Mouse (Mus musculus) hematopoietic multipotent progenitor cell, adult 10-12 weeks (in vitro differentiated cells): ENCODE measurements around the gene Zscan21. TPM values are rescaled to one million over a fixed set of nuclear protein-coding genes. Genes with fewer than 3 reads are reported as not detected.

Source experiments
- polyA plus RNA-seq: library from polyadenylated mRNA; stranded (reverse); fragments of >175 nt; gene quantifications from 2 replicates; pipeline ENCODE4 v1.2.3, GENCODE M21; 2012; ENCODE audit warnings: low replicate concordance

The Zscan21 gene
- polyA plus RNA-seq: 0.54 and 2.8 TPM in 2 replicates

DNA sequence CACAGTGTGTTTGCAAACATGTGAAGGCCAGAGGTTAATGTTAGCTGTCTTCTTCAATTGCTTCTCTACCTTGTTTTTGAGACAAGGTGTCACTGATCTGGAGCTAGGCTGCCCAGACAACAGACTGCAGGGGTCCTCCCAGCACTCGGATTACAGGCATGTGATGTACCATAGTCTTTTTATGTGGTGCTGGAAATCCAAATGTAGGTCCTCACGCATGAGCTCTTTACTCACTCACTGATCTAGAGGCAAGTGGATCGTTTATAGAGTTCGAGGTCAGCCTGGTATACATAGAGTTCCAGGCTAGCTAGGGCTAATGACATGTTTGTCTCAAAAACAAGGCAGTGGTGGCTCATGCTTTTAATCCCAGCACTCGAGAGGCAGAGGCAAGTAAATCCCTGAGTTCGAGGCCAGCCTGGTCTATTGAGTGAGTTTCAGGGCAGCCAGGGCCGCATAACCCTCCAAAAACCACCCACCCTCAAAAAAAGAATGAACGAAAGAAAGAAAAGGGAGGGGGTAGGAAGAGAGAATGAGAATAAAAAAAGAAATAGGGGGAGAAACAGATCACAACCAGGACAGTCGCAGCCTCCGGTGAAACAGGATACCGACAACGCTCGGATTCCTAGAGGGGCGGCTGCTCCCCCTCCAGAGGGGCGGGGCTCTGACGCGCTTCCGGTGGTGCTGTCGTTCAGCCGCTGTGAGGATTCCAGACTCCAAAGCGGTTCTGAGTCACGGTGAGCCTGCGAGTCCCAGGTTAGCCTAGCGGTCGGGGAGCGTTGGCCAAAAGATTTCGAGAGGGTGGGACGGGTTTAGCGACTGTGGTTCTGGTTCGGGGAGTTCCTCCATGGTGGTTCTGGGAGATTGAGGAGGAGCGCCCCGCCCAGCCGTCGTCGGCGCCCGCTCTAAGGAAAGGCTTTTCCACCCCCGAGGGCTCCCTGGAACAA is at the start of gene Zscan21:
TSS of gene Zscan21 (plus strand) at position 649 of the 944 bp plus-strand sequence.

DNA sequence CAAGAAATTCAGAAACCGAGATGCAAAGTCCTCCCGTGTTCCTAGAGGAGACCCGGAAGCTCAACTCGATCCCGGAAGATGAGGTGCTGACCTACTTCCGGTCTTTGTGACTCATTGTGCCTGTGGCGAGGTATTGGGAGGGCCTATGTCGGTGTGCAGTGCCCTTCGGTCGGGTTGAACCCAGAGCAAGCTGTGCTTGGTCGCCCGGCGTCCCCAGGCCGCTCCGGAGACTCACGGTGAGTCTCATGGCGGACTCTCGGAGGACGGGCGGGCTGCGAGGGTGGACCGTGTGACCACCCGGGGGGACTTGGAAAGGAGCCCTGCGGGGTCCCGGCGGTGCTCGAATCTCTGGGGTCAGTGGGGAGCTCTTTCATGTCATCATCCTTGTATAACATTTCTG is 31.7 kb upstream of the Zscan21 start, which contains the start of gene Zkscan1:
TSS of gene Zkscan1 (plus strand) at position 89 of the 400 bp plus-strand sequence.

DNA sequence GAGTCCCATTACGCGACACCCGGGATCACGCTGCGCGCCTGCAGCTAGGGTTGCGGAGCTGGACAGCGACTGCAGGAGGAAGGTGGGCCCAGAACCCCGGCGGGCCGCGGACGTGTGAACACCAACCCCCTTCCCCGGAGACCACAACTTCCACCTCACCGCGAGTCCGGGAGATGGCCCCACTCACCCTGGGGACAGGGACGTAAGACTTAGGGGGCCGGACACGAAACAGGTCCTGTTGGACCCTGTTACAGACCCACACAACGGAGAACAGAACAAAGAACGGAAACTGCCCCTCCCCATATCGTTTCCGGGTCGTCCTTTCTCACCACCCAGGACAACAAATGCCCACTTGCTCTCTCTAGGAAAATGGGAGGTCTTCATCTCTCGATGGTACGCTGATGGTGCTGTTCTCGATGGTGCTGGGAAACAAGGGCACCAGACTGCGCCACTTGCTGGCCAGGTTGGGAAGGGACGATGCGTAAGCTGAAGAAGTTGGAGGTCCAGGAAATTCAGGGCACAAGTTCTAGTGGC is 38.8 kb downstream of the Zscan21 start, which contains the start of gene Zfp113:
TSS of gene Zfp113 (minus strand) at position 302 of the 534 bp plus-strand sequence.

DNA sequence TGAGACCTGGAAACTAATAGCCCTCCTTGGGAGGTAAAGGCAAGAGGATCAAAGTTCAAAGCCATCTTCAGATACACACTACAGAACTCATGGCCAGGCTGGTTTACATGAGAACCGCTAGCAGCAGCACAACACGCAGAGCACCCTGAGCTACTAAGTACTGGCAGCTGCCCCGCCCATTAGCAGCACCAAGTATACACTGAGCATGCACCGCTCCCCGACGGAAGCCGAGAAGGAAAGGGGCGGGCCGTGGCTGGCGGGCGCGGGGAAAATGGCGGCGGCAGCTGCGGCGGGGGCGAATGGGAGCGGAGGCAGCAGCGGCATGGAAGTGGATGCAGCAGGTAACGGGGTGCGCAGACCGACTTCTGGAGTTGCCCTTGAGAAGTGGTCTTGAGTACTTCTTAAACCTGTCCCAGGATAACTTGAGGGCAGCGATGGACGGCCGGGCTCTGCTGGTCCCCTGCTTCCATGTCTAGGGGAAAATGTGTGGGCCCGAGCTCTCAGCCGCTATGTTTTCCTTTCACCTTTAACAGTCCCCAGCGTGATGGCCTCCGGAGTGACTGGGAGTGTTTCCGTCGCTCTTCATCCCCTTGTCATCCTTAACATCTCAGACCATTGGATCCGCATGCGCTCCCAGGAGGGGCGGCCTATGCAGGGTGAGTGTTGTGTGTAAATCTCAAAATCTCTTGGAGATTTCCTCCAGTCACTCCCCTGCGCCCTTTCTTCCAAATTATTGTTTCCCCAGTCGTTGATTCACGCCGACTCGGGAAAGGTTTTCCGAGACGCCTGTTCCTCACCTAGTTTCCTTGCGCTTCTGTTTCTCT is 44.4 kb downstream of the Zscan21 start, which contains the start of gene Cops6:
TSS of gene Cops6 (plus strand) at position 230 of the 824 bp plus-strand sequence.

DNA sequence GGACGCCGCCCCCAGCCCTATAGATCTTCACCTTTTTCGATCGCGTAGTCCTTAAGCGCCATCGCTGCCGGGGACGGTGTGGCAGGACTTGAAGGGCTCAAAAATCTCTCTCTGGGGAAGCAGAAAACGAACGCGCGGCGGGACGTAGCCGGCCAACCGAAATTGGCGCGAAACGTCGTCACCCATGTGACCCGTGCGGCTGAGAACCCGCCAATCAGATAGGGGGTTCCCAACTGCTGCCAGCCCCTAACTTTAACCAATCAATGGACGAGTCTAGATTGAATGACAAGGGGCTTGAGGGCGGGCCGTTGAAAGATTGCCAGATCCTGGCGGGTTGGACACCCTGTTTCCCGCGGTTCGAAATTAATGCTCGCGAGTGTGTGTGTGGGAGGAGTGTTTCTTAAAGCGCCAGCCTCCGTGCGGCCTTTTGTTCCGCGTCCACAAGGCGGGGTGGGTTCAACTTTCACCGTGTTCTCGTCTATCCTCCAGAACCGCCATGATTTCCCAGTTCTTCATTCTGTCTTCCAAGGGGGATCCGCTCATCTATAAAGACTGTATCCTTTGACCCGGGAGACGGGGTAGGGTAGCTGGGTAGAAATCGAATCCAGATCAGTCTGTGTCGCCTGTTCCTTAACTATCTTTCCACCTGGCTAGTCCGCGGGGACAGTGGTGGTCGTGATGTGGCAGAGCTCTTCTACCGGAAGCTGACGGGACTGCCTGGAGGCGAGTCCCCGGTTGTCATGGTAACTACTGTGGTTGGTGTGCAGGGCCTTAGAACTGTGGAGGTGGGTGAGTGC is 55.2 kb downstream of the Zscan21 start, which contains the start of the genes Ap4m1 and Mcm7:
TSS of gene Ap4m1 (plus strand) at position 308 of the 797 bp plus-strand sequence.
TSS of gene Mcm7 (minus strand) at position 728 of the 797 bp plus-strand sequence.

Other genes with a start within 250 kb of the Zscan21 start
- 6.4 and 10.8 TPM in 2 replicates for gene Pilrb2, start 245.1 kb upstream of the Zscan21 start, polyA plus RNA-seq
- gene Cyp3a13, start 195.3 kb upstream of the Zscan21 start, polyA plus RNA-seq: not detected in 2 replicates
- gene Gjc3, start 153.8 kb upstream of the Zscan21 start, polyA plus RNA-seq: not detected in 2 replicates
- gene Azgp1, start 135.4 kb upstream of the Zscan21 start, polyA plus RNA-seq: not detected in 2 replicates
- gene Smok3a, start 95.6 kb upstream of the Zscan21 start, polyA plus RNA-seq: not detected in 2 replicates
- not detected in 2 replicates for gene Smok3b, start 95.5 kb upstream of the Zscan21 start, polyA plus RNA-seq
- not detected in 2 replicates for gene Smok3c, start 63.7 kb upstream of the Zscan21 start, polyA plus RNA-seq
- 0.78 and 1.9 TPM in 2 replicates for gene Zkscan1, start 31.8 kb upstream of the Zscan21 start, polyA plus RNA-seq
- gene Zfp113, start 38.8 kb downstream of the Zscan21 start, polyA plus RNA-seq: 0.34 and 0.71 TPM in 2 replicates
- 45.0 and 53.1 TPM in 2 replicates for gene Cops6, start 44.2 kb downstream of the Zscan21 start, polyA plus RNA-seq
- gene Ap4m1, start 55.1 kb downstream of the Zscan21 start, polyA plus RNA-seq: 7.5 and 19.0 TPM in 2 replicates
- gene Mcm7, start 55.5 kb downstream of the Zscan21 start, polyA plus RNA-seq: 5.9 and 28.7 TPM in 2 replicates
- 13.1 and 29.5 TPM in 2 replicates for gene Taf6, start 70.5 kb downstream of the Zscan21 start, polyA plus RNA-seq
- 1.4 and 2.7 TPM in 2 replicates for gene Cnpy4, start 70.6 kb downstream of the Zscan21 start, polyA plus RNA-seq
- 2.1 and 5.4 TPM in 2 replicates for gene Mblac1, start 77.4 kb downstream of the Zscan21 start, polyA plus RNA-seq
- gene Nxpe5, start 109.0 kb downstream of the Zscan21 start, polyA plus RNA-seq: 1.6 and 1.8 TPM in 2 replicates
- 87.3 and 121 TPM in 2 replicates for gene Lamtor4, start 138.6 kb downstream of the Zscan21 start, polyA plus RNA-seq
- 198 and 365 TPM in 2 replicates for gene BC037034, start 147.1 kb downstream of the Zscan21 start, polyA plus RNA-seq
- gene Gal3st4, start 155.9 kb downstream of the Zscan21 start, polyA plus RNA-seq: not detected in 2 replicates
- gene Gm43720, start 163.1 kb downstream of the Zscan21 start, polyA plus RNA-seq: not detected in 2 replicates
- 2.5 and 2.7 TPM in 2 replicates for gene Gpc2, start 163.1 kb downstream of the Zscan21 start, polyA plus RNA-seq
- gene Stag3, start 163.3 kb downstream of the Zscan21 start, polyA plus RNA-seq: 2.1 and 9.1 TPM in 2 replicates
- gene Pvrig, start 225.1 kb downstream of the Zscan21 start, polyA plus RNA-seq: 0.81 and 2.3 TPM in 2 replicates